Mouse (Mus musculus) mature B cell (primary cell): ENCODE measurements around the gene Wfdc18.

Experiments used
- in situ Hi-C: fragments of 300-500 bp; cut with MboI; formaldehyde crosslinking; loops from 2 replicates; pipeline ENCODE4 v1.14.3; 2019

Wfdc18 gene

GRCm38 (mm10) chr11:83742731-83743355, 34.0 kb downstream of the Wfdc18 start:
- in situ Hi-C loops = no loop called here

GRCm38 (mm10) chr11:83743525-83743924, 34.7 kb downstream of the Wfdc18 start:
- in situ Hi-C loops = no loop called here

GRCm38 (mm10) chr11:83746152-83746551, 37.3 kb downstream of the Wfdc18 start:
- in situ Hi-C loops = no loop called here

GRCm38 (mm10) chr11:83746681-83747080, 37.9 kb downstream of the Wfdc18 start, which contains the start of gene Wfdc21:
Wfdc21 (plus strand) TSS chr11:83746940.
- in situ Hi-C loops = no loop called here

- in situ Hi-C loops = no loop called here
Observed at GRCm38 (mm10) chr11:83747376-83748265, 38.8 kb downstream of the Wfdc18 start.

- in situ Hi-C loops = no loop called here
Observed at GRCm38 (mm10) chr11:83753581-83754181, 44.9 kb downstream of the Wfdc18 start, which contains the start of gene Heatr6. Heatr6 (plus strand) TSS chr11:83753696.

GRCm38 (mm10) chr11:83754227-83754626, 45.4 kb downstream of the Wfdc18 start:
- in situ Hi-C loops = no loop called here
